Mouse (Mus musculus) midbrain, embryonic 14.5 days (tissue): ENCODE results near the gene Aqp2. TPM values are rescaled to one million over a fixed set of nuclear protein-coding genes. Genes with fewer than 3 reads are reported as not detected.

Experiments used
- ATAC-seq: fragments of 200-750 bp; cut with Nextera tagmentation; 2 replicates; pipeline ENCODE4 v1.8.0; 2017; ENCODE audit warnings: moderate number of reproducible peaks, moderate library complexity; ENCODE audit not compliant: low FRiP score, low TSS enrichment
- DNase-seq: peaks from one replicate; pipeline ENCODE4 v3.0.0-alpha.2; 2015
- H3K27ac ChIP-seq: fragments of 300-500 bp; sonication (generic); replicated peaks from 2 replicates; pipeline ENCODE4 v1.5.1; 2014; ENCODE audit warnings: mild to moderate bottlenecking, low read depth, low read length, moderate library complexity
- H3K27me3 ChIP-seq: fragments of 300-500 bp; sonication (generic); 2 replicates; pipeline ENCODE4 v1.6.1; 2014; ENCODE audit warnings: low read length, control low read depth, mixed read lengths; ENCODE audit not compliant: control insufficient read depth, insufficient read depth
- H3K36me3 ChIP-seq: fragments of 300-500 bp; sonication (generic); 2 replicates; pipeline ENCODE4 v1.6.1; 2014; ENCODE audit warnings: low read length, control low read depth; ENCODE audit not compliant: control insufficient read depth, insufficient read depth
- H3K4me1 ChIP-seq: fragments of 300-500 bp; sonication (generic); 2 replicates; pipeline ENCODE4 v1.6.1; 2014; ENCODE audit warnings: mild to moderate bottlenecking, antibody characterized with exemption, low read length, control low read depth; ENCODE audit not compliant: control insufficient read depth, insufficient read depth
- H3K4me2 ChIP-seq: fragments of 300-500 bp; sonication (generic); 2 replicates; pipeline ENCODE4 v1.6.1; 2014; ENCODE audit warnings: mild to moderate bottlenecking, low read length, moderate library complexity
- H3K4me3 ChIP-seq: fragments of 300-500 bp; sonication (generic); replicated peaks from 2 replicates; pipeline ENCODE4 v1.5.1; 2014; ENCODE audit warnings: low read depth, low read length
- H3K9ac ChIP-seq: fragments of 300-500 bp; sonication (generic); replicated peaks from 2 replicates; pipeline ENCODE4 v1.6.1; 2014; ENCODE audit warnings: mild to moderate bottlenecking, low read length, moderate library complexity
- H3K9me3 ChIP-seq: fragments of 300-500 bp; sonication (generic); 2 replicates; pipeline ENCODE4 v1.6.1; 2016; ENCODE audit warnings: low read length, control low read depth, mixed read lengths; ENCODE audit not compliant: control insufficient read depth
- WGBS: fragments of 180-500 bp; shearing (Covaris S2); extraction: QIAGEN DNeasy Blood & Tissue Kit; methylation state at CpG from one replicate; pipeline ENCODE4 v1.1.7; 2014; 5-methylcytosine and 5-hydroxymethylcytosine counted together
- polyA plus RNA-seq: library from polyadenylated mRNA; unstranded; fragments of >200 nt; fragmentation: Nextera tagmentation; extraction: Ambion mirVana; gene quantifications from 2 replicates; pipeline ENCODE4 v1.2.1, GENCODE M21; 2014

Gene Aqp2
- polyA plus RNA-seq, 1 experiment from 2014 or later = not detected

GRCm38 (mm10) chr15:99615246-99615645, 36.4 kb downstream of the Aqp2 start:
- no peak for DNase-seq
- no peak overlapping the region for H3K4me3 ChIP-seq
- ATAC-seq = no peak
- H3K36me3 ChIP-seq = 0 out of 2 replicates have a peak, but pooled peaks cover 5% of the 10 kb centered on the region
- WGBS = 30% methylated on average over 9 of the region's 9 CpGs
- H3K27ac ChIP-seq = peak overlapping the region; percentile 71; the same call in 1 of the 2 replicates
- H3K27me3 ChIP-seq = no peaks in the 10 kb centered on the region
- H3K4me1 ChIP-seq = peaks cover 21% of the 10 kb centered on the region
- no peak overlapping the region for H3K4me2 ChIP-seq
- H3K9ac ChIP-seq = no peak overlapping the region
- no peaks in the 10 kb centered on the region for H3K9me3 ChIP-seq

DNA sequence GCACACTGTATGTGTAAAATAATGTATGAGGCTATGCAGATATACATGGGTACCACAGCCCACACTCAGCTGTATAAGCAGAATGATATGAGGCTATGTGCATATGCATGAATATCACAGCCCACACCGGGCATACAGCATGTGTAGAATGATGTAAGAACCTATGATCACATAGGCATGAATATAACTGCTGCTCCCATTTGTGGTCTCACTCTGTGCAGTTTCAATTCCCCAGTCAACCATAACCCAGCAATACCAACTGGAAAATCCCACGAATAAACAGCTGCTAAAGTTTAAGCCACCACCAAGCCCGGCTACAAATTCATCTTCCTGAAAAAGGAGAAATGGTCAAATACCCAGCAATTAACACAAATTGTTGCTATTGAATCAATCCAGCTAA, 39.7 kb downstream of the Aqp2 start:
- ATAC-seq (no peak), DNase-seq (no peak)
- Histone ChIP-seq H3K4me3 (no peak overlapping the region), H3K36me3 (peaks cover 29% of the 10 kb centered on the region), H3K9me3 (no peaks in the 10 kb centered on the region), H3K27ac (no peak overlapping the region), H3K4me2 (no peak overlapping the region), H3K9ac (no peak overlapping the region), H3K4me1 (peaks cover 17% of the 10 kb centered on the region), H3K27me3 (no peaks in the 10 kb centered on the region)
- 93% methylated on average over 3 of the region's 3 CpGs for WGBS

DNA sequence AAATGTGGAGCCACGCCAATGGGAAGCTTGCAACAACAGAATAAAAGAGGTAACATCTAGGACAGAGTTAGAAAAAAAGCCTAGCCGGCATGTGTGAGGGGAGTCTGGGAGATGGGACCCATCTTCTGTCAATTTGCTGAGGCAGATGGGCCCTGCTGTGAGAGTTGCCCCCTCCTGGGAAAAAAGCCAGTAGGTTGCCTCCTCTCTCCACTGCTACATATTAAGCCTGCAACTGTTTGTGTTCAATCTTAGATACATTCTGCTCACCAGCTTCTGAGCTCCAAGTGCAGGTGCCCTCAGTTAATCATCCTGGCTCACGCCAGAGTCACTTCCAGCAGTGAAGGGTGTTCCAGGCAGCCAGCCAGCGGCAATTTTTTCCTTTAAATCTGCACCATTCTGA, 41.0 kb downstream of the Aqp2 start:
- H3K4me1 ChIP-seq = peaks cover 6% of the 10 kb centered on the region
- no peak overlapping the region for H3K4me2 ChIP-seq
- peaks cover 39% of the 10 kb centered on the region for H3K36me3 ChIP-seq
- WGBS = 77% methylated on average over 4 of the region's 4 CpGs
- DNase-seq = no peak
- ATAC-seq = no peak
- H3K9ac ChIP-seq = no peak overlapping the region
- no peaks in the 10 kb centered on the region for H3K27me3 ChIP-seq
- H3K27ac ChIP-seq = no peak overlapping the region
- no peak overlapping the region for H3K4me3 ChIP-seq
- no peaks in the 10 kb centered on the region for H3K9me3 ChIP-seq

GRCm38 (mm10) chr15:99622063-99622462, 43.2 kb downstream of the Aqp2 start:
- H3K4me3 ChIP-seq = no peak overlapping the region
- ATAC-seq (no peak), DNase-seq (no peak)
- H3K36me3 ChIP-seq = peaks cover 58% of the 10 kb centered on the region
- H3K9me3 ChIP-seq = no peaks in the 10 kb centered on the region
- no peak overlapping the region for H3K9ac ChIP-seq
- no peaks in the 10 kb centered on the region for H3K4me1 ChIP-seq
- WGBS = 98% methylated on average over 11 of the region's 11 CpGs
- no peak overlapping the region for H3K4me2 ChIP-seq
- no peak overlapping the region for H3K27ac ChIP-seq
- no peaks in the 10 kb centered on the region for H3K27me3 ChIP-seq

DNA sequence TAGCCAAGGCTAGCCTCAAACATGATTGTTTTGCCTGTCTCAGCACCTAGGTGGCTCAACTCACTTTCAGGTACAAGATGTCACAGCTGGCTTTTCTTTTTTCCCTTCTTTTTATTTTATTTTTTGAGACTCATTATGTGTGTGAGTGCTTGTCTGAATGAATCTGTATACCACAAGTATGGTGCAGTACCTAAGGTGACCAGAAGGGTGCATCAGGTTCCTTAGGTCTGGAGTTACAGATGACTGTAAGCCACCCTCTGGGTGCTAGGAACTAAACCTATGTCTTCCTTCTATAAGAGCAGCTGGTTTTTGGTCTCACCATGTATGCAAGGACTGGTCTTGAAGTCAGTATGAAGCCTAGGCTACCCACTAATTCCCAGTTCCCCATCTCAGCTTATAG, 52.8 kb downstream of the Aqp2 start:
- no peak overlapping the region for H3K4me2 ChIP-seq
- H3K9ac ChIP-seq = no peak overlapping the region
- H3K9me3 ChIP-seq = no peaks in the 10 kb centered on the region
- no peaks in the 10 kb centered on the region for H3K27me3 ChIP-seq
- H3K27ac ChIP-seq = no peak overlapping the region
- no peak for ATAC-seq
- no peak overlapping the region for H3K4me3 ChIP-seq
- H3K4me1 ChIP-seq = peaks cover 4% of the 10 kb centered on the region; the same call in 1 of the 2 replicates
- peaks cover 51% of the 10 kb centered on the region for H3K36me3 ChIP-seq
- DNase-seq = no peak

Other genes with a start within 250 kb of the Aqp2 start
- 6.1 and 7.5 TPM in 2 replicates for gene Fmnl3, start 208.6 kb upstream of the Aqp2 start, polyA plus RNA-seq
- gene Tmbim6, start 186.2 kb upstream of the Aqp2 start, polyA plus RNA-seq = 233 and 255 TPM in 2 replicates
- gene Nckap5l, start 121.3 kb upstream of the Aqp2 start, polyA plus RNA-seq = 16.8 and 17.6 TPM in 2 replicates
- gene Bcdin3d, start 104.3 kb upstream of the Aqp2 start, polyA plus RNA-seq = 23.0 and 24.6 TPM in 2 replicates
- 17.9 and 19.0 TPM in 2 replicates for gene Faim2, start 50.9 kb upstream of the Aqp2 start, polyA plus RNA-seq
- gene Aqp5, start 11.7 kb downstream of the Aqp2 start, polyA plus RNA-seq = 0.70 and 3.0 TPM in 2 replicates
- gene Aqp6, start 22.3 kb downstream of the Aqp2 start, polyA plus RNA-seq = 0.93 and 1.1 TPM in 2 replicates
- gene Racgap1, start 72.6 kb downstream of the Aqp2 start, polyA plus RNA-seq = 42.2 and 64.0 TPM in 2 replicates
- 51.9 and 53.5 TPM in 2 replicates for gene Asic1, start 91.3 kb downstream of the Aqp2 start, polyA plus RNA-seq
- gene Smarcd1, start 123.1 kb downstream of the Aqp2 start, polyA plus RNA-seq = 127 and 136 TPM in 2 replicates
- not detected in 2 replicates for gene Gm17349, start 126.4 kb downstream of the Aqp2 start, polyA plus RNA-seq
- gene Gpd1, start 138.5 kb downstream of the Aqp2 start, polyA plus RNA-seq = 0.92 and 1.7 TPM in 2 replicates
- gene Cox14, start 146.6 kb downstream of the Aqp2 start, polyA plus RNA-seq = 168 and 206 TPM in 2 replicates
- gene Cers5, start 193.8 kb downstream of the Aqp2 start, polyA plus RNA-seq = 70.9 and 74.5 TPM in 2 replicates